Mouse (Mus musculus) hindbrain, embryonic 10.5 days (tissue): Measurements from ENCODE around the gene H3f3b. TPM values are rescaled to one million over a fixed set of nuclear protein-coding genes. Genes with fewer than 3 reads are reported as not detected.

Source experiments
- DNase-seq: peaks from one replicate; pipeline ENCODE4 v3.0.0-alpha.2; 2017; ENCODE audit warnings: low spot score
- H3K27ac ChIP-seq: fragments of 300-500 bp; sonication (generic); 2 replicates; pipeline ENCODE4 v1.5.1; 2016; ENCODE audit warnings: mild to moderate bottlenecking, moderate library complexity
- H3K27me3 ChIP-seq: fragments of 300-500 bp; sonication (generic); 2 replicates; pipeline ENCODE4 v1.6.1; 2016; ENCODE audit warnings: mild to moderate bottlenecking; ENCODE audit not compliant: poor library complexity, insufficient read depth, severe bottlenecking
- H3K36me3 ChIP-seq: fragments of 300-500 bp; sonication (generic); 2 replicates; pipeline ENCODE4 v1.6.1; 2016; ENCODE audit warnings: mild to moderate bottlenecking, moderate library complexity
- H3K4me1 ChIP-seq: fragments of 300-500 bp; sonication (generic); replicated peaks from 2 replicates; pipeline ENCODE4 v1.6.1; 2016; ENCODE audit warnings: mild to moderate bottlenecking
- H3K4me3 ChIP-seq: fragments of 300-500 bp; sonication (generic); 2 replicates; pipeline ENCODE4 v1.5.1; 2016; ENCODE audit warnings: mild to moderate bottlenecking, moderate library complexity
- H3K9me3 ChIP-seq: fragments of 300-500 bp; sonication (generic); 2 replicates; pipeline ENCODE4 v1.6.1; 2016; ENCODE audit warnings: mild to moderate bottlenecking, moderate library complexity
- WGBS: fragments of 180-500 bp; shearing (Covaris S2); methylation state at CpG from one replicate; pipeline ENCODE4 v1.1.7; 2016; 5-methylcytosine and 5-hydroxymethylcytosine counted together
- polyA plus RNA-seq: library from polyadenylated mRNA; unstranded; fragments of >200 nt; fragmentation: Nextera tagmentation; extraction: Ambion mirVana; gene quantifications from 2 replicates; pipeline ENCODE4 v1.2.1, GENCODE M21; 2016

The H3f3b gene
- polyA plus RNA-seq, 1 experiment from 2014 or later: 1,834 TPM

DNA sequence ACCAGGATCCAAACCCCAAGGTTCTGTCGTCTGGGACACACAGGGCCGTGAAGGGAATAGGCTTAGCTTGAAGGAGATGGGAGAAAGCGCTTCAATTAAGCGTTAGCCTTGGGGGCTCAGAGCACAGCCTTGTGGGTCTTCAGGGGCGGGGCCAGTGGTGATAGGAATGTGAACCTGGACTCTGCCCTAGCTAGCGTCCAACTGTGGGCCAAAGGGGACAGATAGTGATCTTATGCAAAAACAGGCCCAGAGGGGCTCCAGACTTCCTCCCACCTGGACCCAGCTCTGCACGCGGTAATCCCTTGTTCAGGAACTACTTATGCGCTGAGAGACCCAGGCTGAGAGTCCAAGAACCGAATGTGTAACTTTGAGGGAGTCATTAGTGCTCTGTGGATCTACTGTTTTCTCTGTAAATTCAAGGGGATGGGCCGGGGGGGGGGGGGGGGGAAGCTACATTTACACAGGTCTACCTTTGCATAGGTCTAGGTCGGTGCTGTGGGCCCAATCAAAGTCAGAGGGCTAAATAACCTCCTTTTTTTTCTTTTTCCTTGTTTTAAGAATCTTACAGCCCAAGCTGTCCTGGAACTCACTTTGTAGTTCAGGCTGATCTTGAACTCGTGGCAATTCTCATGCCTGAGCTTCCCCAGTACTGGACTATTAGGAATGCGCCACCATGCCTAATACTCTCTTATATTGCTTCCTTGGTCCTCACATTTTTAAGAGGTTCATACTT lies 16.1 kb downstream of the H3f3b start:
- Histone ChIP-seq H3K9me3 (no peaks in the 10 kb centered on the region), H3K36me3 (peaks cover 42% of the 10 kb centered on the region), H3K27ac (peak overlapping the region; percentile 90), H3K4me3 (peak overlapping the region; percentile 66), H3K4me1 (peaks cover 53% of the 10 kb centered on the region), H3K27me3 (peaks cover 13% of the 10 kb centered on the region)
- DNase-seq: no peak
- WGBS: 21% methylated on average over 14 of the region's 14 CpGs

DNA sequence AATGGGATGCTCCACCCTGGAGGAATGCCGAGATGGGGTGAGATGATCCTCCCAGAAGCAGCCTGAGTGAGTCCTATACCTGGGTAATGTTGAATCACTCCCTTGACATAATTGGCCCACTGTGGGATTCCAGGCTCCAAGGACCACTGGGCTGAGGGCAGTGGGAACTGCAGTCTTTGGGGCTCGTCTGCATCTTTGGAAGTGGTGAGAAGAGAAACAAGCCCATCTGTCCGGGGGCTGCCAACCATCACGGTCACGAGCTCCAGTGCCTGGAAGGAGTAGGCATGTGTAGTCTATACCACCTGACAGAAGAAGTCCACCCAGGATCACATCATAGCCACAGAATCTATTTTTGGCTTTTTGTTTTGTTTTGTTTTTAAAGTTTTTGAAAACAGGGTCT lies 16.8 kb downstream of the H3f3b start:
- Histone ChIP-seq H3K9me3 (no peaks in the 10 kb centered on the region), H3K27me3 (peaks cover 13% of the 10 kb centered on the region), H3K4me1 (peaks cover 58% of the 10 kb centered on the region), H3K27ac (no peak overlapping the region), H3K36me3 (peaks cover 45% of the 10 kb centered on the region), H3K4me3 (no peak overlapping the region)
- WGBS: 86% methylated on average over 5 of the region's 5 CpGs
- no peak for DNase-seq

DNA sequence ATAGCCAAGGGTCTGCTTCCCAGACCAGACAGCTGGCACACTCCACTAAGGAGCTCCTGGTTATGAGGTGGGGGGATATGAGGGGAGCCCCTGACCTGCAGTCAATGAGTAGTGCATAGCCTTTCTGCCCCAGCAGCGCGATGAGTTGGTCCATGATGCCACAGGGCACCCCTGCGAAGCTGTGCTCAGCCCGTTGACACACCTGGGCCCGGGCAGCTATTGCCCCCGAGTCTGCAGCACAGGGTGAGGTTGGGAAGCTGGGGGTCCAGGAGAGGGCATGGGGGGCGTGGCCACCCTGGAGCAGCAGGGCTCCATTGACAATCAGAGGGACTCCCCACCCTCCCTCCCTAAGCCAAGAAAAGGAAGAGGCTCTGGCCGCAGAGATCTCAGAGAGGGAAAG lies 17.6 kb downstream of the H3f3b start:
- H3K4me3 ChIP-seq: no peak overlapping the region
- H3K4me1 ChIP-seq: peaks cover 66% of the 10 kb centered on the region
- DNase-seq: no peak
- H3K27ac ChIP-seq: peak overlapping the region; percentile 23; the same call in 1 of the 2 replicates
- 94% methylated on average over 8 of the region's 8 CpGs for WGBS
- H3K36me3 ChIP-seq: peaks cover 45% of the 10 kb centered on the region
- H3K27me3 ChIP-seq: peaks cover 17% of the 10 kb centered on the region
- H3K9me3 ChIP-seq: no peaks in the 10 kb centered on the region

DNA sequence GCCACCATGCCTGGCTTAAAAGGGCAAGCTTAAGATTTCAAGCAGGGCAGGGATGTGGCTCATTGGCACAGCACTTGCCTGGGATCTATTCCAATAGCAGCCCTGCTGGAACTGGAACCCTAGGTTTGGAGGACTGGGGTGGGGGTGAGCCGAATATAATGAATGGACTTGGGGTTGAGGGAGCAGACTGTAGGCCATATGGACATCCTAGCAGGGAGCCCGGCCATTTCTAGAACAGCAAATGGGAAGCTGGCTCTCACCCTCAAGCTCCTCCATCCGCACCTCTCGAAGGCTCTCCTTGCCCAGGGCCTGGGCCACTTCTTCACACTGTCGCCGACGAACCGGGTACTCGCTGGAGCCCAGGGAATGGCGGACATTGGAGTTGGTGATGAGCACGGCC lies 18.1 kb downstream of the H3f3b start:
- H3K36me3 ChIP-seq: peaks cover 45% of the 10 kb centered on the region
- H3K4me3 ChIP-seq: no peak overlapping the region
- H3K27me3 ChIP-seq: peaks cover 17% of the 10 kb centered on the region
- no peaks in the 10 kb centered on the region for H3K9me3 ChIP-seq
- H3K27ac ChIP-seq: no peak overlapping the region
- DNase-seq: no peak
- peaks cover 67% of the 10 kb centered on the region for H3K4me1 ChIP-seq
- 92% methylated on average over 11 of the region's 11 CpGs for WGBS

DNA sequence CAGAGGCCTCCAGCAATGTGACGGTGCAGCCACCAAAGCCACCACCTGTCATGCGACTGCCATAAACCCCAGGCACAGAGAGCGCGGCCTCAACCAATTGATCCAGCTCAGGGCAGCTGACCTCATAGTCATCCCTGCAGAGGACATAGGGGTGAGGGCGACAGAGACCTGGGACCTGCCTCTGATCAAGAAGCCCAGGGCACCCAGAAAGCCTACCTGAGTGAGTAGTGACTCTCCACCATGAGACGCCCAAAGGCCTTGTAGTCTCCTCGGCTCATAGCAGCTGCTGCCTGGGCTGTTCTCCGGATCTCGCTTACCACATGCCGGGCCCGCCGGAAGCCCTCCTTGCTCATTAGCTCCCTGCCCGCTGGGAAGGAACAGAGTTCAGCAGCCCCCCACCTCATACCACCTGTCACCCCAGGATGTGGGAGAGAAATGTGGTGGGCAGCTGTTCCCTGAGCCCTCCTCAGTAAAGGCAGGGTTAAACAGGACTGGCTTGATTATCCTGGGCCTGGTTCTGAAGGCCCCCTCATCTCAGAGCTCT lies 18.9 kb downstream of the H3f3b start:
- Histone ChIP-seq H3K4me3 (peak overlapping the region; percentile 4; the same call in 1 of the 2 replicates), H3K4me1 (peaks cover 69% of the 10 kb centered on the region), H3K27ac (0 out of 2 replicates have a peak overlapping the region, but pooled peaks have one; percentile 16), H3K27me3 (peaks cover 12% of the 10 kb centered on the region; the same call in 1 of the 2 replicates), H3K36me3 (peaks cover 45% of the 10 kb centered on the region), H3K9me3 (no peaks in the 10 kb centered on the region)
- 86% methylated on average over 13 of the region's 13 CpGs for WGBS
- no peak for DNase-seq

DNA sequence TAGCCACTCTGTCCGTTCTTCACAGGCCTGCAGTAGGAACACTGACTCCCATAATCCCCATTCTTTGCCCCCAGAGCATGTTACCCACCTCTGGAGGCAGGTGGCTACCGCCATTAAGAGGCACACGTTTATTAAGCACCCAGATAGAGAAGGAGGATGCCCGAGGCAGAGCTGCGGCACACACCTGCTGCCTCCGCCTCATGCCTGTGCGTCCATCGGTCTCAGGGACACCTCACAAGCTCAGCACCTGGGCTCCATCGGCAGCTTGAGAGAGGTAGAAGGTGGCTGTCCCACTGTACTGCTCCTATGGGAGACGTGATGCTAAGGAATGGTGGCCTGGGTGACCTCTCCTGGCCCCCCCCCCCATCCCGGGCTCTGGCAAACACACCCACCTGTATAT lies 19.4 kb downstream of the H3f3b start:
- Histone ChIP-seq H3K4me1 (peaks cover 70% of the 10 kb centered on the region), H3K9me3 (no peaks in the 10 kb centered on the region), H3K4me3 (no peak overlapping the region), H3K27me3 (peaks cover 10% of the 10 kb centered on the region; the same call in 1 of the 2 replicates), H3K36me3 (peaks cover 45% of the 10 kb centered on the region), H3K27ac (no peak overlapping the region)
- WGBS: 91% methylated on average over 11 of the region's 11 CpGs
- DNase-seq: no peak

DNA sequence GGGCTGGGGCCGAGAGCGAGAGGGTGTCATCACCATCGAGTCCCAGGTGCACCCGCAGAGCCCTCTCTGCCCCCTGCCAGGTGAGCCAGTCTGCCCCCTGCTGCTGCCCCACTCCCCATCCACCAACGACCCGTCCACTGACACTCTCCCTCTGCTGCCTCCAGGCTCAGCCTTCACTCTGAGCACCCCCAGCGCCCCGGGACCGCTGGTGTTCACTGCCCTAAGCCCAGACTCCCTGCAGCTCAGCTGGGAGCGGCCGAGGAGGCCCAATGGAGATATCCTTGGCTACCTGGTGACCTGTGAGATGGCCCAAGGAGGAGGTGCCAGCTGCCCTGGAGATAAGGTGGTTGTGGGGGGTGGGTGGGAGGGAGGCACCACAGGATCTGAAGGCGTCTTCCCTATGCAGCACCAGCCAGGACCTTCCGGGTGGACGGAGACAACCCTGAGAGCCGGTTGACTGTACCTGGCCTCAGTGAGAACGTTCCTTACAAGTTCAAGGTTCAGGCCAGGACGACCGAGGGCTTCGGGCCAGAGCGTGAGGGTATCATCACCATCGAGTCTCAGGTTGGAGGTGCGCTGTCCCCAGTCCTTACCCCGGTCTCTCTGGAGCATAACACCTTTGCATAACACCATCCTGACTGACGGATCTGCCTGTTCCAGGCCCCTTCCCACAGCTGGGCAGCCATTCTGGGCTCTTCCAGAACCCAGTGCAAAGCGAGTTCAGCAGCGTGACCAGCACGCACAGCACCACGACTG lies 20.5 kb downstream of the H3f3b start:
- Histone ChIP-seq H3K36me3 (peaks cover 45% of the 10 kb centered on the region), H3K27ac (peak overlapping the region; percentile 50; the same call in 1 of the 2 replicates), H3K9me3 (no peaks in the 10 kb centered on the region), H3K27me3 (peaks cover 5% of the 10 kb centered on the region; the same call in 1 of the 2 replicates), H3K4me3 (0 out of 2 replicates have a peak overlapping the region, but pooled peaks have one; percentile 6), H3K4me1 (peaks cover 60% of the 10 kb centered on the region)
- WGBS: 87% methylated on average over 28 of the region's 28 CpGs
- DNase-seq: no peak

DNA sequence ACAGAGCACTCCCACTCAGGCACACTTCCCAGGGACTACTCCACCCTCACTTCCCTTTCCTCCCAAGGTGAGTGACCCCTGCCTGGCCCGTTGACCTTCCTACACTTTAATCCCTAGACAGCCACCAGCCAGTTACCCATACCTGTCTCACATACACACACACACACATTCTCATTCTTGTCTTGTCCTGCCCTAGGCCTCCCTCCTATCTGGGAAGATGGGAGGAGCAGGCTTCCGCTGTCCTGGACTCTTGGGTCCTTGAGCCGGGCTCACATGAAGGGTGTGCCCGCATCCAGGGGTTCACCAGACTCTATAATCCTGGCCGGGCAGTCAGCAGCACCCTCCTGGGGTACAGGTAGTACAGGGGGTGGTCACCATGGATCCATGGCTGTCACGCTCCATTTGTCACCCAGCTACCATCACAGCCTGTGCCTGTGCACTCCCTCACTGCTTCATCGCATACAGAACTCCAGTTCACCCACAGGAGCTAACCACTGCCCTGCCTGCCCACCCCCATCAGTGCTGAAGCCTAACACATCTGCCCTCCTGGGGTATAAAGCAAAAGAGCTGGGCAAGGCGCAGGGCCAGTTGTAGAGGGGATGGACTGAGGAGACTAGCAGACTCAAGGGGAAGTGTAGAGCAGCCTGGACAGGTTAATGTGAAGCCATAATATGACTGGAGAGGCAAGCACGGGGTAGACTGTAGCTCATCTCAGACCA lies 21.9 kb downstream of the H3f3b start:
- Histone ChIP-seq H3K4me1 (peaks cover 49% of the 10 kb centered on the region), H3K27ac (peak overlapping the region; percentile 87), H3K9me3 (no peaks in the 10 kb centered on the region), H3K36me3 (peaks cover 44% of the 10 kb centered on the region), H3K27me3 (peaks cover 5% of the 10 kb centered on the region; the same call in 1 of the 2 replicates), H3K4me3 (peak overlapping the region; percentile 51)
- DNase-seq: no peak
- WGBS: 65% methylated on average over 9 of the region's 9 CpGs

DNA sequence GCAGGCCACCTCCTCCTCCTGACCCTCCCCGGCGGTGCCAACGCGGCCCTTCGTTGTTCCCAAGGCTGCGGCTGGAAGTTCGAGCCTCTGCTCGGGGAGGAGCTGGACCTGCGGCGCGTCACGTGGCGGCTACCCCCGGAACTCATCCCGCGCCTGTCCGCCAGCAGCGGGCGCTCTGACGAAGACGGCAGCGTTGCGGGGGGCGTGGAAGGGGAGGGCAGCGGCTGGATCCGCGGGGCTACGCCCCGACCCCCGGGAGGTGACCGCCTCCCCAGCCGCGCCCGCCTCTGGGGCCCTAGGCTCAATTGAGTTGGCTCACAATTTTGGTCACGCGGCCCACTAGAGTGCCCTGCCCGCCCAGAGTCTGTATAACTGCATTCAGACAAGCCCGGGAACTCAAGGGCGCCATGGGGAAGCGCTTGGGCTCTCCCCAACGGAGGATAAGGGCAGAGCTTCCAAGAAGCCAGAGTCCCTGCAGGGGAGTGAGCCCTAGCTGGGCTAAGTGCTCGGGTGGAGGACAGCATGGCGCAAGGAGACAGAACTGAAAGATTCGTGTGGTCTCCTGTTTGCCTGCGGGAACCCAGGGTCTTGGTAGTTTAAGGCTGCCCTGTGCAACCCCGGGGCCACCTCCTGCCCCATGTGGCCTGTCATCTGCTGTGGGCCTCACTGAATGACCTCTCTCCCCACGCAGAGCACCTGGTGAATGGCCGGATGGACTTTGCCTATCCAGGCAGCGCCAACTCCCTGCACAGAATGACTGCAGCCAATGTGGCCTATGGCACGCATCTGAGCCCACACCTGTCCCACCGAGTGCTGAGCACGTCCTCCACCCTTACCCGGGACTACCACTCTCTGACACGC lies 22.7 kb downstream of the H3f3b start:
- H3K27ac ChIP-seq: peak overlapping the region; percentile 87
- H3K36me3 ChIP-seq: peaks cover 36% of the 10 kb centered on the region
- DNase-seq: peak; percentile 86
- peaks cover 49% of the 10 kb centered on the region for H3K4me1 ChIP-seq
- H3K27me3 ChIP-seq: peaks cover 13% of the 10 kb centered on the region
- no peaks in the 10 kb centered on the region for H3K9me3 ChIP-seq
- 6% methylated on average over 54 of the region's 54 CpGs for WGBS
- peak overlapping the region; percentile 51 for H3K4me3 ChIP-seq

DNA sequence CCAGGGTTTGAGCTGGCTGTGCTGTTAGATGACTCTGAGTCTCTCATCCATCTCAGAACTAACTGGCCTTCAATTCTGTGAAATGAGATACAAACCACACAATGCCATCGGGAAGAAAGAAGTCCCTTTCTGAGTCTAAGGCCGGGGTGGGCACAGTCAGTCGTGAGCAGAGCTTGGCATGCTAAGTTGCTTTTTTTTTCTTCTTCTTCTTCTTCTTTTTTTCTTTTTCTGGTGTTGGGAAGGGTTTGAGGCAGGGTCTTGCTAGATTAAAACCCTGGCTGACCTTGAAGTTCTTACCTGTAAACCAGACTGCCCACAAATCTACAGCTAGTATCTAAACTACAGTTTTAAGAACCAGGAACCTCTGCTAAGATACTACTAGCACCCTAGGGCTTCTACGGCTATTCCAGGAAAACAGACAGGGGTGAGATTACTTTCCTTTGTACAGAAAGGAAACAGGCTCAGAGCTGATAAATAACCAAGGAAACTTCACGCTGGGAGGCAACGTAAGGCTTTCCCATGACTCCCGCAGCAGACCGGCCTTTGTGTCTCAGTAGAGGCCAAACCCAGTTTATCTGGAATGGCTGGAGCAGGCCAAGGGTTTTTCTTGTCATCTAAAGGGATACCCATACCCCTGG lies 23.5 kb downstream of the H3f3b start:
- H3K27ac ChIP-seq: peak overlapping the region; percentile 87
- DNase-seq: no peak
- H3K4me1 ChIP-seq: peaks cover 54% of the 10 kb centered on the region
- H3K36me3 ChIP-seq: peaks cover 28% of the 10 kb centered on the region
- H3K9me3 ChIP-seq: no peaks in the 10 kb centered on the region
- H3K27me3 ChIP-seq: peaks cover 17% of the 10 kb centered on the region
- WGBS: 39% methylated on average over 8 of the region's 8 CpGs
- H3K4me3 ChIP-seq: peak overlapping the region; percentile 51

DNA sequence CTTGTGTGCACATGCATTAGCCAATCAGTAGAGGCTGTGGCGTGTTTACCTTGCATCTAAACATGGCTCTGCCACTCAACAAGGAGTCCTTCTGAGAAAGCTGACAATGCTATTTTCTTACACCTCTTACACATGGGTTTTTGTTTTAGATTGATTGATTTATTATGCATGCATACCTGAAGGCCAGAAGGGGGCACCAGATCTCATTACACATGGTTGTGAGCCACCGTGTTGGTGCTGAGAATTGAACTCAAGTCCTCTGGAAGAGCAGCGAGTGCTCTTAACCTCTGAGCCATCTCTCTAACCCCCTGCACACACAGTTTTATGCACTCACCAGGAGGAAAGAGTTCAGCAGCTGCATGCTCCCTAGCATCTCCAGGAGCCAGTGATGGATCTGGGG lies 24.9 kb downstream of the H3f3b start:
- H3K4me3 ChIP-seq: no peak overlapping the region
- H3K36me3 ChIP-seq: peaks cover 15% of the 10 kb centered on the region
- H3K4me1 ChIP-seq: peaks cover 45% of the 10 kb centered on the region
- 84% methylated on average over 3 of the region's 3 CpGs for WGBS
- peaks cover 17% of the 10 kb centered on the region for H3K27me3 ChIP-seq
- H3K27ac ChIP-seq: no peak overlapping the region
- DNase-seq: no peak
- no peaks in the 10 kb centered on the region for H3K9me3 ChIP-seq
